Mouse (Mus musculus): ENCODE data around the gene 4921524J17Rik. TPM values are rescaled to one million over a fixed set of nuclear protein-coding genes. Genes with fewer than 3 reads are reported as not detected.

Gene 4921524J17Rik
- 10 to 100 TPM; 46.2 to 47.0 TPM for polyA plus RNA-seq (2017; shearing (Covaris generic))

GRCm38 (mm10) chr8:85432168-85433016, at the start of gene 4921524J17Rik:
4921524J17Rik (minus strand) TSS chr8:85432833.

GRCm38 (mm10) chr8:85386205-85386604, 46.4 kb downstream of the 4921524J17Rik start, which contains the start of gene Mylk3:
Mylk3 (minus strand) TSS chr8:85386345.

Other genes with a start within 250 kb of the 4921524J17Rik start
- gene Olfr371, start 206.8 kb downstream of the 4921524J17Rik start, polyA plus RNA-seq (2017; shearing (Covaris generic)): under 1 TPM in 1 of 2 experiments, not detected in 1; 0.37 TPM
- 10 to 100 TPM; 25.2 to 38.3 TPM for gene Orc6, start 133.2 kb downstream of the 4921524J17Rik start, polyA plus RNA-seq (2017; shearing (Covaris generic))
- 10 to 100 TPM; 84.6 to 92.6 TPM for gene Vps35, start 133.0 kb downstream of the 4921524J17Rik start, polyA plus RNA-seq (2017; shearing (Covaris generic))
- 1 to 10 TPM in 1 of 2 experiments, under 1 TPM in 1; 0.21 to 1.2 TPM for gene Mylk3, start 46.5 kb downstream of the 4921524J17Rik start, polyA plus RNA-seq (2017; shearing (Covaris generic))
- gene Gpt2, start 59.7 kb upstream of the 4921524J17Rik start, polyA plus RNA-seq (2017; shearing (Covaris generic)): 1 to 10 TPM; 1.3 to 6.7 TPM
- 100 to 1,000 TPM; 229 to 232 TPM for gene Dnaja2, start 122.5 kb upstream of the 4921524J17Rik start, polyA plus RNA-seq (2017; shearing (Covaris generic))